Mouse (Mus musculus) megakaryocyte, embryonic 14.5 days (primary cell): ENCODE measurements at regions not wholly inside any gene's neighbourhood (a gene's known extent, or its start where the extent isn't known, plus 50 kb on each side); places are given as distances from the start of the nearest gene placed in this dataset.

Experiments
- H3K27me3 ChIP-seq: replicated peaks from 2 replicates; pipeline ENCODE3; 2012; ENCODE audit warnings: inconsistent platforms
- H3K36me3 ChIP-seq: replicated peaks from 2 replicates; pipeline ENCODE3; 2012; ENCODE audit warnings: low read length, inconsistent platforms, mixed read lengths
- H3K4me1 ChIP-seq: 2 replicates; pipeline ENCODE4 v1.6.1; 2012; ENCODE audit warnings: inconsistent platforms
- H3K4me3 ChIP-seq: replicated peaks from 2 replicates; pipeline ENCODE3; 2012; ENCODE audit warnings: moderate library complexity, mild to moderate bottlenecking, inconsistent platforms
- H3K9me3 ChIP-seq: 2 replicates; pipeline ENCODE4 v1.6.1; 2012; ENCODE audit warnings: inconsistent platforms
- FLI1 ChIP-seq: IDR thresholded peaks from 2 replicates; pipeline ENCODE4 v1.6.1; 2012; ENCODE audit warnings: low read length, inconsistent platforms, mixed read lengths
- GATA1 ChIP-seq: IDR thresholded peaks from 3 replicates; pipeline ENCODE4 v1.6.1; 2012; ENCODE audit warnings: mixed read lengths, low read length, inconsistent platforms, borderline replicate concordance

DNA sequence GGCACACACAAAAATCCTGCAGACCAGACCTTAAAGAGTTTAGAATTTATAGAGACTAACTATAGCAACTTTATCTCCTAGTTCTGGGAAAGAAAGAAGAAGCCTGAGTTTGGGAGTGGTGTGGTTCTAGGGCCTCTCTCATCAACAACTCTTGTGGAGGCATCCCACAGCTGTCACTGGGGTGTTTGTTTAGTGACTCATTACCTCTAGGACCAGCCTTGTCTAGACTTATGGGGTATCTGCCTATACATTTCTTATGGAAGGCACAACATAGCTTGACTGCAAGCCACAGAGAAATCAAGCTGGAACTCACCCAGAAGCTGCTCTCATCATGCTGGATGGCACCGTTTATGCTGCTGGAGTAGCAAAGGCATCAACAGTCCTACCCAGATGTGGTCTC is 171.9 kb upstream of the Spaca1 start:
- no peaks in the 10 kb centered on the region for H3K36me3 ChIP-seq
- no peak overlapping the region for H3K4me3 ChIP-seq
- peaks cover 16% of the 10 kb centered on the region for H3K4me1 ChIP-seq
- peaks cover 1% of the 10 kb centered on the region for H3K27me3 ChIP-seq
- no peaks in the 10 kb centered on the region for H3K9me3 ChIP-seq
- TF ChIP-seq GATA1 (no peak), FLI1 (no peak)

GRCm38 (mm10) chr4:34226089-34226840 is 176.3 kb upstream of the Spaca1 start:
- peaks cover 26% of the 10 kb centered on the region for H3K4me1 ChIP-seq
- H3K9me3 ChIP-seq, result no peaks in the 10 kb centered on the region
- H3K4me3 ChIP-seq, result peak overlapping the region; percentile 70
- H3K27me3 ChIP-seq, result peaks cover 1% of the 10 kb centered on the region
- no peak for TF ChIP-seq GATA1
- no peak for TF ChIP-seq FLI1
- no peaks in the 10 kb centered on the region for H3K36me3 ChIP-seq

DNA sequence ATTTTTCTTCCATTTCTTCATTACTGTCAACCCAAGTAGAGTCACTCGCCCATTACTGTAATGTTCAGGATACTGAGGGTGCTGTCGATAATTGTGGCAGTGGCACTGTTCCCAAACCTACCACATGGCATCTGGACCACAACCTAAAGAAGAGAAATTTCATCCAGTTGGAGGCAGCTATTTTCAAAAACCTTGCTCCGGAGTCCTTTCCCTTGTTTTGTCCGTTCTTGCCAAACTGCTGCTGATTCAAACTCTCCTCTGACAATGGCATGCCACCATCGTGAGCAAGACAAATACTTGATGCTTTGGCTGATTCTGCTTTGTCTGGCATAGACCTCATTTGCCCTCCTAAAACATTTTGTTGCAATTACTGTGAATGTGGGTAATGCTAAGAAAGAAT is 176.9 kb upstream of the Spaca1 start:
- TF ChIP-seq GATA1 (no peak), FLI1 (no peak)
- Histone ChIP-seq H3K4me1 (peaks cover 27% of the 10 kb centered on the region), H3K27me3 (no peaks in the 10 kb centered on the region), H3K4me3 (no peak overlapping the region), H3K36me3 (no peaks in the 10 kb centered on the region), H3K9me3 (no peaks in the 10 kb centered on the region)

DNA sequence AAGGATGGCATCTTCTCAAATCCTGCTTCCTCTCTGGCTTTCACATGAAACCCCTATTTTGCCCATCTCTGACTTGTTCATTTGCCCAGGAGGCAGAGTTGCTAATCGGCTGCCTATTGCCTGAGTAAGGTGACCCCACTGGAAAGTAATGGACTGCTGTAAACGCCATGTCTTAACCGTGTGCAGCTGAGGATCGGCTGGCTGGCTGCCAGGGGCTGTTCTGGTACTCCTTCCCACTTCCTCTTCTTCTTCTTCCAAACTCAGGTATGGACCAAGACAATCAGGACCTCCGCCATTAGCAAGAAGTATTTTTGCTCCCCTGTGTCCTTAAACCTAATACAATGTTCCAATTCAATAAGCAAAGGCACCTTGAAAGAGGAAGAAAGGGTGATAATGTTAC is 177.6 kb upstream of the Spaca1 start:
- Histone ChIP-seq H3K9me3 (no peaks in the 10 kb centered on the region), H3K36me3 (no peaks in the 10 kb centered on the region), H3K4me1 (peaks cover 27% of the 10 kb centered on the region), H3K27me3 (no peaks in the 10 kb centered on the region), H3K4me3 (no peak overlapping the region)
- TF ChIP-seq GATA1, result no peak
- no peak for TF ChIP-seq FLI1

DNA sequence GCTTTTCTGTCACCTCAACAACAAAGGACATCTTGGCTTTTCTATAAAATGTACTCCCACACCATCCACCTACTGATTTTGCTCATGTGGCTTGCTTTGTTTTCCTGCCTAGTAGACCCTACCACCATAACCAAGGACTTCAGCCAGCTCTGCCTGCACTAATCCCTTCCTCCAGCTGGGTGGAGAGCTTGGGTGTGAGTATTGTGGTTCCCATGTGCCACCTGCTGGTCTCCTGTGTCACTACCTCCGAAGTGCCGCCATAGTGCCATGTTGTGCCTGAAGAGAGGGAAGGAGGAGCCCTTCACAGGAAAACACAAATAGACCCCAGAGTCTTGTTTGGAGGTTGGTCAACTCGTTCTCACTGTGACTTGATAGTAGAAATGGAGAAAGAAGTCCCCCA is 181.3 kb upstream of the Spaca1 start:
- H3K4me1 ChIP-seq, result peaks cover 18% of the 10 kb centered on the region
- H3K9me3 ChIP-seq, result 0 out of 2 replicates have a peak, but pooled peaks cover 3% of the 10 kb centered on the region
- TF ChIP-seq GATA1, result no peak
- no peak for TF ChIP-seq FLI1
- H3K27me3 ChIP-seq, result peaks cover 3% of the 10 kb centered on the region
- H3K4me3 ChIP-seq, result no peak overlapping the region
- H3K36me3 ChIP-seq, result no peaks in the 10 kb centered on the region

GRCm38 (mm10) chr4:34234204-34234603 is 184.2 kb upstream of the Spaca1 start:
- Histone ChIP-seq H3K4me3 (no peak overlapping the region), H3K27me3 (peaks cover 3% of the 10 kb centered on the region), H3K36me3 (no peaks in the 10 kb centered on the region), H3K4me1 (peaks cover 9% of the 10 kb centered on the region), H3K9me3 (0 out of 2 replicates have a peak, but pooled peaks cover 3% of the 10 kb centered on the region)
- no peak for TF ChIP-seq FLI1
- no peak for TF ChIP-seq GATA1

GRCm38 (mm10) chr4:34234645-34235044 is 184.7 kb upstream of the Spaca1 start:
- Histone ChIP-seq H3K9me3 (0 out of 2 replicates have a peak, but pooled peaks cover 3% of the 10 kb centered on the region), H3K4me1 (peaks cover 9% of the 10 kb centered on the region), H3K27me3 (peaks cover 3% of the 10 kb centered on the region), H3K4me3 (no peak overlapping the region), H3K36me3 (no peaks in the 10 kb centered on the region)
- no peak for TF ChIP-seq GATA1
- no peak for TF ChIP-seq FLI1

DNA sequence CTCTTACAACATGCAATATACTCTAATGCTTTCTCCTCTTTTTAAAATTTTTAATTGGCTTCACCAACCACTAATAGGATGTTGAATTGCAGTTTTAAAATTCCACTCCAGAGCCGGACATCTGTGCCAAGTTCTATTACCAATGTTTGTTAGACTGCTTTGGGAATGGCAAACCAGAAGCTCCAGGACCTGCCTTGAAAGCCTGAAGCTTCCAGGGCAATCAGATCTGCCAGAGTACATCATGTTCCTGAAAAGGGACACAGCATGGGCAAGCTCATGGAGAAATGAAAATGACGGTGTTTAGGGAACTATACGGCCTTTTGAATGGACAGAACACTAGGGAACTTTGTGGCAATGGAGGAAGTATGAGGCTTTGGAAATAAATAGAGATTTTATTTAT is 187.8 kb upstream of the Spaca1 start:
- H3K4me1 ChIP-seq, result no peaks in the 10 kb centered on the region
- H3K27me3 ChIP-seq, result peaks cover 3% of the 10 kb centered on the region
- no peak overlapping the region for H3K4me3 ChIP-seq
- 0 out of 2 replicates have a peak, but pooled peaks cover 3% of the 10 kb centered on the region for H3K9me3 ChIP-seq
- TF ChIP-seq FLI1, result no peak
- no peak for TF ChIP-seq GATA1
- no peaks in the 10 kb centered on the region for H3K36me3 ChIP-seq

GRCm38 (mm10) chr4:34239624-34240023 is 189.6 kb upstream of the Spaca1 start:
- H3K36me3 ChIP-seq, result no peaks in the 10 kb centered on the region
- no peak for TF ChIP-seq GATA1
- TF ChIP-seq FLI1, result no peak
- H3K4me1 ChIP-seq, result no peaks in the 10 kb centered on the region
- H3K27me3 ChIP-seq, result peaks cover 3% of the 10 kb centered on the region
- no peak overlapping the region for H3K4me3 ChIP-seq
- no peaks in the 10 kb centered on the region for H3K9me3 ChIP-seq

- Histone ChIP-seq H3K27me3 (peaks cover 2% of the 10 kb centered on the region), H3K36me3 (no peaks in the 10 kb centered on the region), H3K4me1 (no peaks in the 10 kb centered on the region), H3K9me3 (no peaks in the 10 kb centered on the region), H3K4me3 (no peak overlapping the region)
- TF ChIP-seq GATA1 (no peak), FLI1 (no peak)
Observed at GRCm38 (mm10) chr4:34241060-34241571, 191.1 kb upstream of the Spaca1 start.
